Comparison of ENCODE assay signal across 7 mouse cellular contexts in genomic region chr10:96751580-96752264, GRCm38 (mm10).
DNase-seq lines count a peak whose midpoint lies in the region; ATAC-seq lines count a peak whose summit lies in the region.

No protein-coding gene starts in this region.

- ATAC-seq in embryonic facial prominence, embryonic 14.5 days (ENCODE audit: low read depth): peak; percentile 93
- peak; percentile 98; the same call in 1 of the 2 replicates for ATAC-seq in kidney, embryonic 14.5 days (ENCODE audit: low FRiP score, low TSS enrichment)

- H3K4me1 ChIP-seq in embryonic facial prominence, embryonic 14.5 days (ENCODE audit: control insufficient read depth, insufficient read depth, low read length): peaks cover 25% of the 10 kb centered on the region
- peaks cover 28% of the 10 kb centered on the region for H3K4me1 ChIP-seq in heart, embryonic 10.5 days
- H3K4me1 ChIP-seq in kidney, embryonic 14.5 days (ENCODE audit: control insufficient read depth, insufficient read depth, low read length): peaks cover 19% of the 10 kb centered on the region; the same call in 1 of the 2 replicates

- H3K9me3 ChIP-seq in embryonic facial prominence, embryonic 14.5 days (ENCODE audit: control insufficient read depth, low read length): no peaks in the 10 kb centered on the region
- no peaks in the 10 kb centered on the region for H3K9me3 ChIP-seq in heart, embryonic 10.5 days
- H3K9me3 ChIP-seq in kidney, embryonic 14.5 days (ENCODE audit: control insufficient read depth, low read length): no peaks in the 10 kb centered on the region

- DNase-seq in adrenal gland, postnatal 14 days: peak; percentile 94
- DNase-seq in embryonic facial prominence, embryonic 14.5 days (ENCODE audit: low spot score): peak; percentile 87
- DNase-seq in heart, embryonic 10.5 days (ENCODE audit: low spot score): peak; percentile 84
- DNase-seq in liver: peak; percentile 75
- DNase-seq in monocyte, adult 2 months (ENCODE audit: low read depth in 1 of 2, low spot score in 2 of 2): peak; percentile 57 to 72
- peak; percentile 87 to 91 for DNase-seq in spleen, postnatal 4 days (ENCODE audit: low spot score in 2 of 2)

- 0 out of 2 replicates have a peak overlapping the region, but pooled peaks have one; percentile 1 for H3K4me3 ChIP-seq in embryonic facial prominence, embryonic 14.5 days (ENCODE audit: low read depth, low read length)
- H3K4me3 ChIP-seq in heart, embryonic 10.5 days: peak overlapping the region; percentile 40
- peak overlapping the region; percentile 27 for H3K4me3 ChIP-seq in kidney, embryonic 14.5 days (ENCODE audit: low read length)

- 14% methylated on average over 12 of the region's 12 CpGs for WGBS in embryonic facial prominence, embryonic 14.5 days
- 17% methylated on average over 12 of the region's 12 CpGs for WGBS in heart, embryonic 10.5 days
- 7% methylated on average over 12 of the region's 12 CpGs for WGBS in kidney, embryonic 14.5 days

- peak overlapping the region; percentile 24; the same call in 1 of the 2 replicates for H3K27ac ChIP-seq in embryonic facial prominence, embryonic 14.5 days (replicated peaks; ENCODE audit: low read depth, low read length)
- H3K27ac ChIP-seq in heart, embryonic 10.5 days: peak overlapping the region; percentile 79
- H3K27ac ChIP-seq in kidney, embryonic 14.5 days (ENCODE audit: low read depth, low read length): peak overlapping the region; percentile 65; the same call in 1 of the 2 replicates

- H3K4me2 ChIP-seq in embryonic facial prominence, embryonic 14.5 days (ENCODE audit: low read depth, low read length): peak overlapping the region; percentile 39
- H3K4me2 ChIP-seq in kidney, embryonic 14.5 days (replicated peaks; ENCODE audit: low read depth, low read length): peak overlapping the region; percentile 42

- H3K27me3 ChIP-seq in embryonic facial prominence, embryonic 14.5 days (replicated peaks; ENCODE audit: control insufficient read depth, insufficient read depth, low read length): no peaks in the 10 kb centered on the region
- H3K27me3 ChIP-seq in heart, embryonic 10.5 days (ENCODE audit: insufficient read depth, poor library complexity, severe bottlenecking): no peaks in the 10 kb centered on the region
- no peaks in the 10 kb centered on the region for H3K27me3 ChIP-seq in kidney, embryonic 14.5 days (ENCODE audit: control insufficient read depth, insufficient read depth, low read length)

- H3K9ac ChIP-seq in embryonic facial prominence, embryonic 14.5 days (ENCODE audit: low read depth, low read length): peak overlapping the region; percentile 14; the same call in 1 of the 2 replicates
- H3K9ac ChIP-seq in kidney, embryonic 14.5 days (ENCODE audit: low read depth, low read length): 0 out of 2 replicates have a peak overlapping the region, but pooled peaks have one; percentile 31

- H3K36me3 ChIP-seq in embryonic facial prominence, embryonic 14.5 days (ENCODE audit: control insufficient read depth, insufficient read depth, low read length): no peaks in the 10 kb centered on the region
- no peaks in the 10 kb centered on the region for H3K36me3 ChIP-seq in heart, embryonic 10.5 days
- no peaks in the 10 kb centered on the region for H3K36me3 ChIP-seq in kidney, embryonic 14.5 days (ENCODE audit: control insufficient read depth, insufficient read depth, low read length)

Comparison
In these comparisons a context has a peak if more than half of its experiments do, and no peak if none do; other contexts are left out.
1. Peak in every context shown above with its lines: DNase-seq, ATAC-seq, H3K4me3 ChIP-seq and H3K27ac ChIP-seq.
2. H3K27ac ChIP-seq: peak in every context shown above with its lines; median percentile 79 in heart, embryonic 10.5 days; 65 in kidney, embryonic 14.5 days; 24 in embryonic facial prominence, embryonic 14.5 days.